Mouse (Mus musculus): ENCODE results near the gene Arl10. TPM values are rescaled to one million over a fixed set of nuclear protein-coding genes. Genes with fewer than 3 reads are reported as not detected.

The Arl10 gene
- polyA plus RNA-seq (2016; fragmentation: Nextera tagmentation; extraction: Ambion mirVana): 28.6 and 29.7 TPM in 2 replicates

DNA sequence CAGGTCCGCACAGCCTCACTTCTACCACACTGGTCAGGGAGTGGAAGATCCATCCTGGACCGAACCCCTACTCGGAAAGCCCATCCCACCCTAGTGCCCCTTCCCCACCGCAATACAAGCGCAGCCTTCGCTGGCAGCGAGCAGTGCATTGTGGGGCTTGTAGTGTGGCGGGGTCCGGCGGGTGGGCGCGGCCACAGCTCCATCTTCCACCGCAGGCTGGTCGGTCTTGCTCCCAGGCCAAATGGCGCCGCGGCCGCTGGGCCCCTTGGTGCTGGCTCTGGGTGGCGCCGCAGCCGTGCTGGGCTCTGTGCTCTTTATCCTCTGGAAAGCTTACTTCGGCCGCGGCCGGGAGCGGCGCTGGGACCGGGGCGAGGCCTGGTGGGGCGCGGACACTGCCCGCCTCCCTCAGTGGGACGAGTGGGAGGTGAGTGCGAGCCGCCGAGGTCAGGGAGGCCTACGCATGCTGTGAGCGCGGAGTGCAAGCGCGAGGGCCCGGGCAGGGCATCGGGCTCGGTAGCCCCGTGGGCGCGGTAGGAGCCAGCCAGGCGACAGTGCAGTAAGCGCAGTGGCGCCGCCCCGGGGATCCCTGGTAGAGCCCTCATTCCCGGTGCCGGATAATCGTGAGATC, at the start of gene Arl10:
Gene Arl10 (plus strand): TSS at position 162 of the 628 bp plus-strand sequence.
- peak; percentile 87 for DNase-seq (ENCODE audit: low spot score)
- H3K4me1 ChIP-seq: peaks cover 41% of the 10 kb centered on the region
- under 1% methylated on average over 55 of the region's 55 CpGs for WGBS

DNA sequence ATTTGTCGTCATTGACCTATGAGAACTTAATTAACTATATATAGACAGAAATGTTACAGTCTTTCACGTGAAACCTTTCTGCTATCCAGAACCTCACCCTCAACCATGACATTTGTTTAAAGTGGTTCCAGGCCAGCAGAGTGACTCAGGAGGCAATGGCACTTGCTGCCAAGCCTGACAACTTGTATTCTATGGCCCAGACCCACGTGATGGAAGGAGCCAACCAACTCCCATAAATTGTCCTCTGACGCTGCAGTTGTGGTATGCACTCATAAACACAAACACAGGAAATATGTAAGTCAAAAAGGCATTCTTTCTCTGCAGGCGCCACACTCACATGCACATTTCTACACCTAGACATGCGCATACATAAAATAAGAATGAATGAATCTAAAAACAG, 47.7 kb upstream of the Arl10 start:
- no peaks in the 10 kb centered on the region for H3K9me3 ChIP-seq (replicated peaks)
- 91% methylated on average over 6 of the region's 6 CpGs for WGBS
- no peaks in the 10 kb centered on the region for H3K4me1 ChIP-seq
- peaks cover 78% of the 10 kb centered on the region for H3K36me3 ChIP-seq
- H3K4me3 ChIP-seq: no peak overlapping the region
- H3K27ac ChIP-seq (replicated peaks): no peak overlapping the region
- DNase-seq (ENCODE audit: low spot score): no peak
- no peaks in the 10 kb centered on the region for H3K27me3 ChIP-seq (ENCODE audit: low read depth, poor library complexity, severe bottlenecking)

More for the DNA sequence above, at the start of gene Arl10:
- H3K9me3 ChIP-seq (replicated peaks): no peaks in the 10 kb centered on the region
- H3K4me3 ChIP-seq: peak within 1 kb of the TSS; percentile 80
- H3K27ac ChIP-seq (replicated peaks): peak within 1 kb of the TSS; percentile 93
- peaks cover 37% of the 10 kb centered on the region for H3K36me3 ChIP-seq
- H3K27me3 ChIP-seq (ENCODE audit: low read depth, poor library complexity, severe bottlenecking): peaks cover 19% of the 10 kb centered on the region

DNA sequence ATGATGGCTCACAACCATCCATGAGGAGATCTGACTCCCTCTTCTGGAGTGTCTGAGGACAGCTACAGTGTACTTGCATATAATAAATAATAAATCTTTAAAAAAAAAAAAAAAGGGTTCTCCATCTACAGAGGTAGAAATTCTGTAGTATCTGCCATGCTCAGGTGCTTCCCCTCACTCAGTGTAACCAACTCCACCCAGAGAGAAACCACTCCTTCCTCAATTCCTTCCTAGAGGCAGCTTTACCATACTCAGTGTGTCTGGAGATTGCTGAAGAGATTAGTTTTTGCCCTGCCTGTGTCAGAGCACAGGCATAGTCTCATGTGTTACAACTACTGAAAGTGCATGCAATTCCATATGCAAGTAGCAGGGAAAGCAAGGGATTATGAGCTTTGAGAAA, 42.7 kb upstream of the Arl10 start:
- no peaks in the 10 kb centered on the region for H3K4me1 ChIP-seq
- no peaks in the 10 kb centered on the region for H3K27me3 ChIP-seq (ENCODE audit: low read depth, poor library complexity, severe bottlenecking)
- H3K9me3 ChIP-seq (replicated peaks): no peaks in the 10 kb centered on the region
- H3K4me3 ChIP-seq: no peak overlapping the region
- no peak overlapping the region for H3K27ac ChIP-seq (replicated peaks)
- no peak for DNase-seq (ENCODE audit: low spot score)
- H3K36me3 ChIP-seq: peaks cover 78% of the 10 kb centered on the region

DNA sequence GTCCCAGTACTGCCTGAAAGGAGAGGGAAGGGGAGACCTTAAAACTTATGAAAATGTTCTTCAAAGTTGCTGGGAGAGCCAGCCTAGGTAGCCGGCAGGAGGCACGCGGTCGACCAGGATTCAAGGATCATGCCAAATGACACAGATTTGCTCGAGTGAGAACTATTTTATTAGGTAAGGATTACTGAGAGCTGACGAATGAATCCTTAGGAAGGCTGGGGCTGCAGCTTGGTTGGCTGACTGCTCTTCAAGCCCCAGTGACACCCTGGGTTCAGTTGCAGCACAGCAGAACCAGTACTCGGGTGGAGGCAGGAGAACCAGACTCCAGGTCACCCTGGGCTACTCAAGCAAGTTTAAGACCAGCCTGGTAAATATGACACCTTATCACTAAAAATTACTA, 26.8 kb upstream of the Arl10 start:
- Histone ChIP-seq H3K27me3 (ENCODE audit: low read depth, poor library complexity, severe bottlenecking) (no peaks in the 10 kb centered on the region), H3K9me3 (replicated peaks) (no peaks in the 10 kb centered on the region), H3K27ac (replicated peaks) (no peak overlapping the region), H3K36me3 (peaks cover 81% of the 10 kb centered on the region), H3K4me3 (no peak overlapping the region), H3K4me1 (no peaks in the 10 kb centered on the region)
- DNase-seq (ENCODE audit: low spot score): no peak
- 85% methylated on average over 7 of the region's 7 CpGs for WGBS

DNA sequence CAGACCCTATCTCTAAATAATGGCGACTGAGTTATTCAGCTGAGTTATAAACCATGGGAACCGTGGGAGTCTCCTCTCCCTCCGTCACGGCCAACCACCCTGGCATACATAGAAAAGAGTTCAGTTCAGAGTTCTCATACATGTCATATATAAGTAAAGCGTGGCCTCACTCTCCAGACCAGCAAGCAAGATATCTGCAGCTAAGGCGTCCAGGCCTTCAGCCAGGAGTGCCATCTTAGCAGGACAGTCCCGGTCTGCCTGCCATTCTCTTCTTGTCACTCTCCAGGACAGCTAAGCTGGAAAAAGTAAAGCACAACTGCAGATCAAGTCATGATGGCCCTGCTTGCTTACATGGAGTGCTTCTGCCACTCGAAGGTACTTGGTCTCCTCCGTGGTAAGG, 18.6 kb upstream of the Arl10 start:
- WGBS: 93% methylated on average over 9 of the region's 9 CpGs
- Histone ChIP-seq H3K27ac (replicated peaks) (no peak overlapping the region), H3K9me3 (replicated peaks) (no peaks in the 10 kb centered on the region), H3K4me3 (no peak overlapping the region), H3K27me3 (ENCODE audit: low read depth, poor library complexity, severe bottlenecking) (no peaks in the 10 kb centered on the region), H3K36me3 (peaks cover 98% of the 10 kb centered on the region), H3K4me1 (no peaks in the 10 kb centered on the region)
- no peak for DNase-seq (ENCODE audit: low spot score)

DNA sequence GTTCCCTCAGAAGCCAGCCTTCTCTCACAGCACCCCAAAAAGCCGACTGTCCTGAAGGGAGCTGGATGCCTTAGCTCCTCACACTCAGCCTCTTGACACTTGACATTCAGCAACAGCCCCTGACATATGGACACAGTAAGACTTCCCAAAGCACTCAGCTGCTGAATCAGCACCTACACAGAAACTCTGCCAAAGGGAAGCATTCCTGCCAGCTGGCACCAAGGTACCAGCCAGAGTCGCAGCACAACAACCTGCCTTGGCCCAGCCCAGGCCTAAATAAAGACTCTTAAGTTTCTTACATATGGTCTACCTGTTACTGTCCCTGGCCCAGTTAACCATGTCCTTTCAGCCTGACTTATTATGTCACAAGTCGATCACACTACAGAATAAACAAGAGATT, 18.0 kb upstream of the Arl10 start:
- Histone ChIP-seq H3K27ac (replicated peaks) (no peak overlapping the region), H3K4me3 (no peak overlapping the region), H3K27me3 (ENCODE audit: low read depth, poor library complexity, severe bottlenecking) (no peaks in the 10 kb centered on the region), H3K9me3 (replicated peaks) (no peaks in the 10 kb centered on the region), H3K4me1 (no peaks in the 10 kb centered on the region), H3K36me3 (peaks cover 98% of the 10 kb centered on the region)
- WGBS: 92% methylated on average over 3 of the region's 3 CpGs
- DNase-seq (ENCODE audit: low spot score): no peak

DNA sequence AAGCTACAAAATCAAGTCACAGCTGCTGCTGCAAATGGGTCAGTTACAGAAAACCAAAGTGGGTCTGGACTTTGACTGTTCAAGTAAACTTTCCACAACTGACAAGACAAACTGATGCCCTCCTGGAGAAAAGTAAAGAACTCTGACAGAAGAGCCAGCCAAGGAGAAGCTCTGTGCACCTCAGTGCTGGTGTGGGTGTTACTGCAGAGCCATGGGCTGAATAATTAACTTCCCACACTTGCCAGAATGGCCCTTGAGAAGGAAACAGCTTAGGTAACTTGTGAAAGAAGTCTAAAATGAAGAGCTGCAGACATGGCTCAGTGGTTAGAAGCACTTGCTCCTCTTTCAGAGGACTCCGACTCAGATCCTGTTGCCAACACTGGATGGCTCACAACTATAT, 17.2 kb upstream of the Arl10 start:
- Histone ChIP-seq H3K27ac (replicated peaks) (no peak overlapping the region), H3K4me1 (no peaks in the 10 kb centered on the region), H3K9me3 (replicated peaks) (no peaks in the 10 kb centered on the region), H3K36me3 (peaks cover 98% of the 10 kb centered on the region), H3K4me3 (no peak overlapping the region), H3K27me3 (ENCODE audit: low read depth, poor library complexity, severe bottlenecking) (no peaks in the 10 kb centered on the region)
- WGBS: 89% methylated on average over 1 of the region's 1 CpGs
- no peak for DNase-seq (ENCODE audit: low spot score)

DNA sequence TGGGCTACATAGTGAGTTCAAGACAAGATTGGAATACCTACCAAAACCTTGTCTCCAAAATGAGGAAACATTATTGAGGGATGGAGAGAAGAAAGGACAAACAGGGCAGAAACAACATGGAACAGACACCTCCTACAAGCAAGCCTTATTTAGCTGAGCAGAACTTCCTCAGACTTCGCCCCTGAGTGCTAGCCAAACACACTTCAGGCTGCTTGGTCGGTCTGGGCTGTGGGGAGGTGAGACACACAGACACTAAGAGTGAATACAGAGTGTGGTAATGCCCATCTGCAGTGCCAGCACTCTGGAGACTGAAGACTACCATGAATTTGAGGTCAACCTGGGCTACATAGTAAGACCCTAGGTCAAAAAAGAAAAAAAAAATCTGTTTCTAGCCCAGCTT, 15.2 kb upstream of the Arl10 start:
- no peak for DNase-seq (ENCODE audit: low spot score)
- 94% methylated on average over 2 of the region's 2 CpGs for WGBS
- Histone ChIP-seq H3K4me1 (peaks cover 12% of the 10 kb centered on the region), H3K27ac (replicated peaks) (no peak overlapping the region), H3K9me3 (replicated peaks) (no peaks in the 10 kb centered on the region), H3K36me3 (peaks cover 92% of the 10 kb centered on the region), H3K4me3 (no peak overlapping the region), H3K27me3 (ENCODE audit: low read depth, poor library complexity, severe bottlenecking) (no peaks in the 10 kb centered on the region)

DNA sequence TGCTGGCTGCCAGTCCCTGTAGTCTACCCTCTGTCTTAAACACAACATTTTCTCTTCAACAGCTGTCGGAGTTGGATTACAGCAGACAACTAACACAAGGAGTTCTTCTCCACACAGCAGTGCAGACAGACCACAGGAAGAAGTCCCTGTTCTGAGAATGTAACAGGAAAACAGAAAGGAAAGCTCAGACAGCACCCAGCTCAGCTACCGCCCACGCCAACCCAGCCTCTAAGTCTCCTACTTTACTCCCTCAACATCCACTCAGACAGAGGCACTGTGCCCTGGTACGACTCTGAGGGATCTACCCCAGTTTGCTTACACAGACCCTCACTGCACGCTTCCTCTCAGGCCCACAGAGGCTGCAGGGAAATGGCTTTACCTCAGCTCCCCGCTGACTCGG, 14.2 kb upstream of the Arl10 start:
- Histone ChIP-seq H3K36me3 (peaks cover 82% of the 10 kb centered on the region), H3K4me3 (no peak overlapping the region), H3K9me3 (replicated peaks) (no peaks in the 10 kb centered on the region), H3K4me1 (peaks cover 15% of the 10 kb centered on the region), H3K27me3 (ENCODE audit: low read depth, poor library complexity, severe bottlenecking) (no peaks in the 10 kb centered on the region), H3K27ac (replicated peaks) (no peak overlapping the region)
- DNase-seq (ENCODE audit: low spot score): no peak
- 95% methylated on average over 7 of the region's 7 CpGs for WGBS

DNA sequence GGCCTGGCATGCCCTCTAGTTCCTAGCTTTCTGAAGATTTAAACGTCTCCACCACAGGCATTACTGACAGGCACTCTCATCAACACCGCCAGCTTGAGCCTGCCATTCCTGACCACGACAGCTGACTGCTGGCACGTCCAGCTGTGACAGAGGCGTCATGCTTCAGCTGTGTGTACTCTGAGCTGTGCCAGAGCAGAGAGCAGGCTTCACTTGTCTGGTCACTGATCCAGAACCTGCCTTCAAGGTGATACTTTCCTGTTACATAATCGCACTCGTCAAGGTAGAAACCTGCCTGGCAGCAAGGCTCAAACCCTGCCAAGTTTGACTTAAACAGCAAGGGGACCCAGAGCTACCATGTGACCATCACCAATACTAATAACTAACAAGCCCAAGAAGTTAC, 12.3 kb upstream of the Arl10 start:
- Histone ChIP-seq H3K27me3 (ENCODE audit: low read depth, poor library complexity, severe bottlenecking) (no peaks in the 10 kb centered on the region), H3K4me1 (peaks cover 20% of the 10 kb centered on the region), H3K9me3 (replicated peaks) (no peaks in the 10 kb centered on the region), H3K27ac (replicated peaks) (no peak overlapping the region), H3K4me3 (no peak overlapping the region), H3K36me3 (peaks cover 62% of the 10 kb centered on the region)
- 85% methylated on average over 7 of the region's 7 CpGs for WGBS
- DNase-seq (ENCODE audit: low spot score): no peak

- H3K36me3 ChIP-seq: peaks cover 43% of the 10 kb centered on the region
- no peaks in the 10 kb centered on the region for H3K9me3 ChIP-seq (replicated peaks)
- H3K27me3 ChIP-seq (ENCODE audit: low read depth, poor library complexity, severe bottlenecking): no peaks in the 10 kb centered on the region
- peaks cover 20% of the 10 kb centered on the region for H3K4me1 ChIP-seq
- peak overlapping the region; percentile 97 for H3K4me3 ChIP-seq
- DNase-seq (ENCODE audit: low spot score): no peak
- 14% methylated on average over 45 of the region's 45 CpGs for WGBS
- H3K27ac ChIP-seq (replicated peaks): peak overlapping the region; percentile 97
Measured at GRCm38 (mm10) chr13:54564232-54565200, 10.3 kb upstream of the Arl10 start.

- Histone ChIP-seq H3K27me3 (ENCODE audit: low read depth, poor library complexity, severe bottlenecking) (no peaks in the 10 kb centered on the region), H3K4me3 (peak within 1 kb of the TSS; percentile 97), H3K36me3 (peaks cover 36% of the 10 kb centered on the region), H3K9me3 (replicated peaks) (no peaks in the 10 kb centered on the region), H3K27ac (replicated peaks) (peak within 1 kb of the TSS; percentile 97), H3K4me1 (peaks cover 20% of the 10 kb centered on the region)
- under 1% methylated on average over 27 of the region's 27 CpGs for WGBS
- peak; percentile 95 for DNase-seq (ENCODE audit: low spot score)
Measured at GRCm38 (mm10) chr13:54565201-54565581, 9.6 kb upstream of the Arl10 start, which contains the start of gene 4833439L19Rik. TSS of gene 4833439L19Rik (minus strand) at chr13:54565435.

Data from midbrain, embryonic 10.5 days (tissue).